Mouse (Mus musculus): Measurements from ENCODE around the gene Rfc2. TPM values are rescaled to one million over a fixed set of nuclear protein-coding genes. Genes with fewer than 3 reads are reported as not detected.
"Not testable (repeated sequence)": the region's sequence is repeated elsewhere in the genome, so short reads cannot be mapped to it uniquely, and the experiment has no call there.

The Rfc2 gene
- total RNA-seq, 2 experiments from 2014 or later = 57.0 to 57.5 TPM

DNA sequence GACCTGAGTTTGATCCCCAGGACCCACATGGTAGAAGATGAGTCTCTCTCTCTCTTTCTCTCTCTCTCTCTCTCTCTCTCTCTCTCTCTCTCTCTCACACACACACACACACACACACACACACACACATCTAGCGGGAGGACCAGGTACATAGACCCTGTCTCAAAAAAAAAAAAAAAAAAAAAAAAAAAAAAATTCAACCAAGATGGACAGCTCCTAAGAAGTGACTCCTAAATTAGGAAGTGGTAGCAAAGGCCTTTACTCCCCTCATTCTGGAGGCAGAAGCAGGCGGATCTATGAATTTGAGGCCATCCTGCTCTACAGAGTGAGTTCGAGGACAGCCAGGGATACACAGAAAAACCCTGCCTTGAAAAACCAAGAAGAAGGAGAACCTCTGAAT is 59.2 kb downstream of the Rfc2 start:
- no peak for DNase-seq (ENCODE audit: extremely low spot score in 1 of 2, low spot score in 1 of 2)

DNA sequence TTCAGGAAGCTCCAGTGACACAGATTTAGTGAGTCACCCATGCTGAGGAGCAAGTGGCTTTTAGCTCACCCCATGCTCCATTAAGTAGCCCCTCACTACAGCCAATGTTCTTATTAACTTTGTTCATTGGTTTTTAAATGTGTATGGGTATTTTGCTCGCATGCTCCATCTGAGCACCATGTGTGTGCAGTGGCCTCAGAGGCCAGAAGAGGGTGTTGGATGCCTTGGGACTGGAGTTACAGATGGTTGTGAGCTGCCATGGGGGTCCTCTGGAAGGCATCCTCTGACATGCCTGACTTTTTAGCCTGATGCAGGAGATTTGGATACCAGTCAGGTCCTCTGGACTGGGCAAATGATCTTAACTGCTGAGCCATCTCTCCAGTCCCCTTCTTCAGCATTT is 63.0 kb downstream of the Rfc2 start:
- DNase-seq (ENCODE audit: extremely low spot score in 1 of 2, low spot score in 1 of 2) = no peak

DNA sequence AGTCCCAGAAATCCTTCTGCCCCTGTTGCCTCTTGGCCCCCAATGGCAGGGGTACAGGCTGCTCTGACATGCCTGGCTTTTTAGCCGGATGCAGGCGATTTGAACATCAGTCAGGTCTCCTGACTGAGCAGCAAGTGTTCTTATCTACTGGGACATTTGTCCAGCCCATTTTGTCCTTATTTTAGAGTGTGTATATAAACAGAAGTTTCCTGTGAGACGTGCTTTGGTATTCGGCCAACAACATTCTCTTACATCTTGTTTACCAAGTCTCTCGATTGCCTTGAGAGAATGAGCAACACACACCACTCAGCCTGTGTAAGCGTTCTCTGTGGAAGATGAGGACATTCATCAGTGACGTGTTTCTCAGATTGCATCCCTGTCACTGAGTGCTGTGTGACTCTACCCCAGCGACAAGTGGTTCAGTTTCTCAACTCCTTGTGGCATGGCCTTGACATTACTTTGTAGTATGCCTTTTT is 63.5 kb downstream of the Rfc2 start:
- DNase-seq (ENCODE audit: extremely low spot score in 1 of 2, low spot score in 1 of 2) = no peak

DNA sequence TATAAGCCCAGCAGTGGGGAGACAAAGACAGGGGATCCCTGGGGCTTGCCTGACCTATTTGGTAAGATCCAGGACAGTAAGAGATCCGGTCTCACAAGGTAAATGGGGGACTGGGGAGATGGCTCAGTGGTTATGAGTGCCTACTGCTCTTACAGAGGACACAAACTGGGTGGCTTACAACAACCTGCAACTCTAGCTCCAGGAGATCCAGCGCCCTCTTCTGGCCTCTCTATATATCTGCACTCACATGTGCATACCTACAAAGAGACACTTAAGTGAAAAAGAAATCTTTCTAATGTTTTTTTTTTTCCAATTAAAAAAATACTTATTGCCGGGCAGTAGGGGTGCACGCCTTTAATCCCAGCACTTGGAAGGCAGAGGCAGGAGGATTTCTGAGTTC is 65.3 kb downstream of the Rfc2 start:
- DNase-seq (ENCODE audit: extremely low spot score in 1 of 2, low spot score in 1 of 2) = no peak

DNA sequence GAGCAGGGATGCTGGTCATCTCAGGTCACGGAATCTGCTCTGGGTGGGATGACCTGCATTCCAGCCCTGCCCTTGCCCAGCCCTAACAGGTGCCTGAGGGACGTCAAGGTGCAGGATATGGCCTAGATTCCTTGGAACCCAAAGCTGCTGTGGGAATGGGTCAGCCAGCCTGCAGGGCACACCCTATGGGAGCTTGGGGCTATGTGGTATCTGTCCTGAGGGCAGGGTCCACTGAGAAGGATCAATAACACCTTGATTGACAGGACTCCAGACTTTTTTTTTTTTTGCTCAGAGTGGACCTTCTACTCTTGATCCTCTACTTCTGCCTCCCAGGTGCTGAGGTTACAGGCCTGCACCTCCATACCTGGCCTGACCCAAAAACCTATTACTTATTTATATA is 66.2 kb downstream of the Rfc2 start:
- no peak for DNase-seq (ENCODE audit: extremely low spot score in 1 of 2, low spot score in 1 of 2)

DNA sequence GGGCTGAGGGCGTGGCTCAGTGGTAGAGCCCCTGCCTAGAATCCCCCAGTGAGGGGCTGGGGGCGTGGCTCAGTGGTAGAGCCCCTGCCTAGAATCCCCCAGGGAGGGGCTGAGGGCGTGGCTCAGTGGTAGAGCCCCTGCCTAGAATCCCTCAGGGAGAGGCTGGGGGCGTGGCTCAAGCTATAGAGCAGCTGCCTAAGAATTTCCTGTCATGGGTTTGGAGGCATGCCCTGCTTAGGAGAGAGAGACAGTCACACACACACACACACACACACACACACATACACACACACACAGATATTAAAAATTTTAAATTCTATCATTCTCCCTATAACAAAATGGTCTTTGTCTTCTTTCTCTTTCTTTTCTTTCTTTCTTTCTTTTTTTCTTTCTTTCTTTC is 67.8 kb downstream of the Rfc2 start:
- DNase-seq (ENCODE audit: extremely low spot score in 1 of 2, low spot score in 1 of 2) = not testable (repeated sequence)

DNA sequence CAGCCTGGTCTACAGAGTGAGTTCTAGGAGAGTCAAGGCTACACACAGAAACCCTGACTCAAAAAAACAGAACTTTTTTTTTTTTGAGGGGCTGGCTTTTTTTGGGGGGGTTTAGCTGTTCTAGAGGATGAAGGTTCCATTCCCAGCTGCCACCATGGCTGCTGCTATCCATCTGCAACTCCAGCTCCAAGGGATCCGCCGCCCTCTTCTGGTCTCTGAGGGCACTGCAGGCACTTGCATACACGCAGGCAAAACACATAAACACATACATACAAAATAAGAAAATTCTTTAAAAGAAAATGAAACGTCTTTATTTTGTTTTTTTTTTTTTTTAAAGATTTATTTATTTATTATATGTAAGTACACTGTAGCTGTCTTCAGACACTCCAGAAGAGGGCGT is 69.8 kb downstream of the Rfc2 start:
- DNase-seq (ENCODE audit: extremely low spot score in 1 of 2, low spot score in 1 of 2) = peak in 1 of 2 experiments; percentile 44

Small RNAs within 50 kb of the gene (microRNA-seq; reads per million reads assigned to microRNA genes)
- 0 reads per million in 2 experiments for gene Mir7228

Other genes with a start within 250 kb of the Rfc2 start
- 10 to 100 TPM; 23.1 to 29.9 TPM for gene Gtf2ird1, start 124.7 kb upstream of the Rfc2 start, total RNA-seq (2021)
- gene Clip2, start 28.9 kb upstream of the Rfc2 start, total RNA-seq (2021) = 100 to 1,000 TPM in 1 of 2 experiments, 10 to 100 TPM in 1; 99.8 to 101 TPM
- 1 to 10 TPM; 5.1 to 6.7 TPM for gene Syna, start 21.2 kb upstream of the Rfc2 start, total RNA-seq (2021)
- 1 to 10 TPM; 2.5 to 2.6 TPM for gene Lat2, start 33.7 kb downstream of the Rfc2 start, total RNA-seq (2021)
- 100 to 1,000 TPM; 322 to 331 TPM for gene Eif4h, start 58.1 kb downstream of the Rfc2 start, total RNA-seq (2021)
- 10 to 100 TPM; 39.9 to 41.8 TPM for gene Limk1, start 107.2 kb downstream of the Rfc2 start, total RNA-seq (2021)
- 10 to 100 TPM; 15.8 to 17.5 TPM for gene Eln, start 166.0 kb downstream of the Rfc2 start, total RNA-seq (2021)